Mouse (Mus musculus): ENCODE measurements around the gene Prnd.

Prnd gene

GRCm38 (mm10) chr2:131950598-131951095 lies at the start of gene Prnd:
Prnd (plus strand) TSS chr2:131950861.
- DNase-seq (ENCODE audit: low spot score) = no peak

GRCm38 (mm10) chr2:131902423-131902822 lies 48.2 kb upstream of the Prnd start:
- no peak for DNase-seq (ENCODE audit: low spot score)

GRCm38 (mm10) chr2:131902867-131903266 lies 47.8 kb upstream of the Prnd start:
- no peak for DNase-seq (ENCODE audit: low spot score)

GRCm38 (mm10) chr2:131905025-131905424 lies 45.6 kb upstream of the Prnd start:
- no peak for DNase-seq (ENCODE audit: low spot score)

- no peak for DNase-seq (ENCODE audit: low spot score)
Observed at GRCm38 (mm10) chr2:131905776-131906175, 44.9 kb upstream of the Prnd start.

GRCm38 (mm10) chr2:131906266-131906665 lies 44.4 kb upstream of the Prnd start:
- no peak for DNase-seq (ENCODE audit: low spot score)

- no peak for DNase-seq (ENCODE audit: low spot score)
Observed at GRCm38 (mm10) chr2:131906846-131907245, 43.8 kb upstream of the Prnd start.

GRCm38 (mm10) chr2:131907311-131907710 lies 43.4 kb upstream of the Prnd start:
- no peak for DNase-seq (ENCODE audit: low spot score)

- DNase-seq (ENCODE audit: low spot score) = no peak
Observed at GRCm38 (mm10) chr2:131908351-131908861, 42.3 kb upstream of the Prnd start.

- DNase-seq (ENCODE audit: low spot score) = no peak
Observed at GRCm38 (mm10) chr2:131908906-131909305, 41.8 kb upstream of the Prnd start.

- DNase-seq (ENCODE audit: low spot score) = peak; percentile 78
Observed at GRCm38 (mm10) chr2:131909683-131910572, 40.7 kb upstream of the Prnd start, which contains the start of the genes Prnp and Prn. Prnp (plus strand) TSS chr2:131909928. Prn (plus strand) TSS chr2:131909957.

GRCm38 (mm10) chr2:131910847-131911246 lies 39.8 kb upstream of the Prnd start:
- DNase-seq (ENCODE audit: low spot score) = no peak

GRCm38 (mm10) chr2:131911341-131911740 lies 39.3 kb upstream of the Prnd start:
- DNase-seq (ENCODE audit: low spot score) = no peak

- DNase-seq (ENCODE audit: low spot score) = no peak
Observed at GRCm38 (mm10) chr2:131912526-131913258, 38.0 kb upstream of the Prnd start.

GRCm38 (mm10) chr2:131932275-131932902 lies 18.3 kb upstream of the Prnd start:
- DNase-seq (ENCODE audit: low spot score) = no peak

- DNase-seq (ENCODE audit: low spot score) = no peak
Observed at GRCm38 (mm10) chr2:131933013-131933412, 17.6 kb upstream of the Prnd start.

GRCm38 (mm10) chr2:131933598-131933997 lies 17.1 kb upstream of the Prnd start:
- DNase-seq (ENCODE audit: low spot score) = no peak

GRCm38 (mm10) chr2:131934243-131934642 lies 16.4 kb upstream of the Prnd start:
- DNase-seq (ENCODE audit: low spot score) = no peak

- DNase-seq (ENCODE audit: low spot score) = no peak
Observed at GRCm38 (mm10) chr2:131935390-131936105, 15.1 kb upstream of the Prnd start.

- no peak for DNase-seq (ENCODE audit: low spot score)
Observed at GRCm38 (mm10) chr2:131936410-131936809, 14.3 kb upstream of the Prnd start.

GRCm38 (mm10) chr2:131939404-131940111 lies 11.1 kb upstream of the Prnd start:
- DNase-seq (ENCODE audit: low spot score) = no peak
